Mouse (Mus musculus): Measurements from ENCODE around the gene Defb48.
A peak's percentile ranks its signal among the peaks of the same experiment; 100 is the strongest.

Gene Defb48

GRCm38 (mm10) chr14:62984410-62984809, at the start of gene Defb48:
TSS of gene Defb48 (minus strand) at chr14:62984510.
- DNase-seq (ENCODE audit: low spot score): no peak

DNA sequence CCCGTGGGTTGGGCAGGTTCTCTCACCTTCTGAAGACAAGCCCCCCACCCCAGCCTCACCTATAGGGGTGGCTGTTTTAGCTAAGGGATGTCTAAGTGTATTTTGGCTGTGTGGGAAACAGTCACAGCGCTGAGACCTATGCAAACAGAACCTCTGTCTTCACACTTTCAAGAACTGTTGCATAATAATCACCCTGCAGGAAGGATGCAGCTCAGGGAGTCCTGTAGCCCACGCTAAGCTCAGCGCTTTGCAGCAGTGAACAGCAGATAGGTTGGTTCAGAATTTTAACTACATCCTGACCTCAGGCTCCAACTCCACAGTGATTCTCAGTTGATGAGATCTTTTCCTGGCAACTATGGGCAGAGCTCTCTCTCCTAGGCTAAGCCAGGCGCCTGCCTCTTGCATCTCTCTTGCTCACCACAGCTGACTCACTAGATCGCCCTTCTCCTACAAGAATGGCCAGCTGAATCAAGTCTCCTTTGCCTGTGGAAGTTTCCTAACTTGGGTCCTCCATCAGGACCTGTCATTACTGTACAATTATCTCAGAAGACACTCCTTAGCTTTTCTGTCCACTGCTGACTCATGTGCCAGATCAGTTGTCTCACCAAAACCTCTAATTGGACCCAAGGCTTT, 36.3 kb upstream of the Defb48 start:
- no peak for DNase-seq (ENCODE audit: low spot score)

- no peak for DNase-seq (ENCODE audit: low spot score)
These were observed 30.4 kb upstream of the Defb48 start for GRCm38 (mm10) chr14:63014667-63015066.

DNA sequence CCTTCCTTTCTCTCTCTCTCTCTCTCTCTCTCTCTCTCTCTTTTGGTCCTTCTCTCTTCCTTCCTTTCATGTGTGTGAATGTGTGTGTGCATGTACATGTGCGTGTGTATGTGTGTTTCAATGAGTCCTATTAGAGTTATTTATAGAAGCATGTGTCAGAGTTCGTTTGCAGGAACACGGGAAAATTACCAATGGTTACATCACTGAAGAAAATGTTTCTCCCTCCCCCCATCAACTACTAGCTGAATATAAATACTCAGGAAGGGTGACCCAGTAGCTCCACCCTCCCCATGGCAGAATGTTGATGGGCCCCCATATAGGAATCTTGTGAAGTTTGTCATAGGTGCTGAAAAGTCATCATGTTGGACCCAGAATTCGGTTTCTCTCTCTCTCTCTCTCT, 28.8 kb upstream of the Defb48 start:
- no peak for DNase-seq (ENCODE audit: low spot score)

GRCm38 (mm10) chr14:63011471-63011870, 27.2 kb upstream of the Defb48 start, which contains the start of gene Defb43:
TSS of gene Defb43 (plus strand) at chr14:63011771.
- no peak for DNase-seq (ENCODE audit: low spot score)

DNA sequence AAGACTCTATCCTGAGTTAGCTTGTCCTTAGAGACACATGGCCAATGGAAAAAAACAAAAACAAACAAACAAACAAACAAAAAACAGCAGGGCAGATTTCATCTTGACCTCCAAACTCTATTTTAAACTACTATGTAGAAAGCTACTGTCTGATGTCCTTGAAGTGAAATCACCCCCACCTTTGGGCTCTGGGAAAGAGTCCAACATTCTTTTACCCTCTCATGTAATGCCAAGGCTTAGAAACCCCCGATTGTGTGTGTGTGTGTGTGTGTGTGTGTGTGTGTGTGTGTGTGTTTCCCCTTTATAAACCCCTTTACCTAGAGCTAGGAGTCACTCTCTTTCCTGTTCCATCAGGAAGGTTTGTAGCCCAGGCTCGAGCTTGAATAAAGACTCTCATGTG, 18.3 kb upstream of the Defb48 start:
- DNase-seq (ENCODE audit: low spot score): no peak

- DNase-seq (ENCODE audit: low spot score): no peak
These were observed 14.7 kb upstream of the Defb48 start for GRCm38 (mm10) chr14:62998977-62999376.

DNA sequence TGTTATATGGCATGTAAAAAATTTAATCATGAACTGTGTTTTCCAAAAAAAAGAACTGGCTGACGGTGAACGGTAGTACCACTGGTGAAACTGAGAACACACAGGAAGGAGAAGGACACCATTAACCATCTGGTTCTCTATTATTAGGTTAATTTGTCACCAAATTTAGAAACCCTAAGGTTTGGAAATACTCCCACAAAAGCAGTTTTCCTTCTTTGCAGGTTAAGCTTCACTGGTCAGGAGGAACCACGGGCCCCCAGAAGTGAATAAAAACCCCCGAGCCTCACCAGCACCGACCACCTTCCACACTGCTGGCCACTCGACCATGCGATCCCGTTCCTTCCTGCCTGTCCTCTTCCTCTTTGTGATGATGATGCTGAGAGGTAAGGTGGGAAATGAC, 13.5 kb upstream of the Defb48 start, which contains the start of gene Defb47:
Defb47 (plus strand) TSS at position 301 of the 400 bp plus-strand sequence.
- DNase-seq (ENCODE audit: low spot score): no peak

GRCm38 (mm10) chr14:62991849-62992510, 7.7 kb upstream of the Defb48 start:
- no peak for DNase-seq (ENCODE audit: low spot score)

DNA sequence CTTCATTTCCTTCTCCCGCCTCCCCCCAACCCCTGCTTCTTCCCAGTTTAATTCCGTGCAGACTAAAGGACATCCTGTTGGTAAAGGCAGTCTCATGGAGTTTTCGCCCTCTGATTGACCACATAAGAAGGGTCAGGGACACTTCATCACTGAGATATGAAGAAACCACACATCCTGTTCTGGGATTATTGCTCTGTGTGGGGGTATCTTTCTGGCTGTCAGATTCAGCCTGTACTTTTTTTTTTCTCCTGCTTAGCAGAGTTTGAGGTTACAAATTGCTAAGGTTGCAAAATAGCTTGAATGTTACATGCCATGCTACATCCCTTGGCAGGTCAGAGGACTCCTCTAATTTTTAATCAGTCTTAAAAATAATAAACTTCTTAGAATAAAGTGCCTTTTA, 7.0 kb upstream of the Defb48 start:
- DNase-seq (ENCODE audit: low spot score): no peak

DNA sequence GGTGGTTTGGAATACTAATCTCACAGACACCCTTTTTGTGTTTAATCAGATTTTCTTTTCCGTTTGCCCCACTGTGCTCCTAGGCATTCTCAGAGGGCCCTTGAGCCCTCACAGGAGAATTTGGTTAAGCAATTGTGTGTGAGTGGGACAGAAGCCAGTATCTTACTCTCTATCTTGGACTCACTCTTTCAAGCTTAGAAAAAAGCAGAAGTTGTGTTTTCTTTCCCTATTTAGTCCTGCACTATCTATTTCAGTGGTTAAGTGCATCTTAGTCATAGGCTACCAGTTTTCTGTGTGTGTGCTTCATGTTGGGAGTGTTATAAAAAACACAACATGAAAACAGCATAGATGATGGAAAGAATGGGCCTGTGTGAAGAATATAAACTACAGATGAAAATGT, 4.5 kb downstream of the Defb48 start:
- DNase-seq (ENCODE audit: low spot score): no peak

GRCm38 (mm10) chr14:62975046-62975445, 9.3 kb downstream of the Defb48 start:
- no peak for DNase-seq (ENCODE audit: low spot score)

GRCm38 (mm10) chr14:62965811-62966520, 18.3 kb downstream of the Defb48 start:
- no peak for DNase-seq (ENCODE audit: low spot score)

GRCm38 (mm10) chr14:62965342-62965741, 19.0 kb downstream of the Defb48 start:
- DNase-seq (ENCODE audit: low spot score): no peak

GRCm38 (mm10) chr14:62963632-62964031, 20.7 kb downstream of the Defb48 start:
- DNase-seq (ENCODE audit: low spot score): no peak

DNA sequence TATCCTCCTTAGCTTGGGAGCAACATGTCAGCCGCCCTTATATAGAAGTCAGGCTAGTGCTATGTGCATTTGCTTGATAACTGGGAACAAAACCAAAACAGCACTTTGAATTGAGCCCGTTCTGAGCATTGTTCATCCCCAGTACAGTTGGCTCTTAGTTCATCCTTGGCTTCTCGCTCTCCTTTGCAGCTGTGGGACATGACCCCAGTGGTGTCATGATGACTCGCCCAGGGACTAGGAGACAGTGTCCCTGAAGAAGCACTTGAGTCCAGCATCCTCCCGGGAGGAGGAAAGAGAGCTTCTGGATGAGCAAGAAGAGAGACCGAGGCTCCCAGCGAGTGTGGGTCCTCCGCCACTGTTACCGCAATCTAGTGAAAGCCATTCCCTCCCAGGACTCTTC, 28.2 kb downstream of the Defb48 start:
- no peak for DNase-seq (ENCODE audit: low spot score)

- DNase-seq (ENCODE audit: low spot score): no peak
These were observed 37.5 kb downstream of the Defb48 start for GRCm38 (mm10) chr14:62946794-62947193.

DNA sequence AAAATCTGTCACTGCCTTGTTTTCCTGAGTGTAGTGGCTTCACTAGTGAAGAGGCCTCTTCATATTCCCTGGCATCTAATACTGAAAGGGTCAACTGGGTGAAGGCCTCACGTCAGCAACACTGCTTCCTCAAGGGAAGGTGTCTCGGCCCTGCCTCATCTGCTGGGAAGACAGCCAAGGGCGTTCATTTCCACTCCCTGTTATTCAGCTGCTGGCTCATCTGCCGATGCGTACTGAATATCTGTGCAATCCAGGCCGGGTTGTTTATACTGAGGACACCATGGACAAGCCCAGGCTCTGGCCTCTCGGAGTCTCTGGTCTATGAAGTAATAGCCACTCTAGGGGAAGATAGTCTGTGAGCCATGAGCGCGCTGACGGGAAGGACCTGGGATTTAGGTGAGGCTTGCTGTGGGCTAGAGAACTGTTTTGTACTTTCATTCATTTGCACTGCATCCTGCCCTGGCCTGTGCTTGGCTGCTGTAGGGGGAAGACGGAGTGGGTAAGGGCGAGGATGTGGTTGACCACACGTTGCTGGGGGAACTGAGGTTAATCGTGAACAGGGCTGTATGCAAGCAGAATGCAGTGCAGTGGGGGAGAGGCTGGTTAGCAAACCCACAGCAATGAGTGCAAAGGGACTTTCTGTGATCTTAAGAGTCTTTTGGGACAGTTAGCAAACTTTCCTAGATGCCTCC, 43.8 kb downstream of the Defb48 start:
- DNase-seq (ENCODE audit: low spot score): peak; percentile 69

- DNase-seq (ENCODE audit: low spot score): no peak
These were observed 44.9 kb downstream of the Defb48 start for GRCm38 (mm10) chr14:62939435-62939834.

DNA sequence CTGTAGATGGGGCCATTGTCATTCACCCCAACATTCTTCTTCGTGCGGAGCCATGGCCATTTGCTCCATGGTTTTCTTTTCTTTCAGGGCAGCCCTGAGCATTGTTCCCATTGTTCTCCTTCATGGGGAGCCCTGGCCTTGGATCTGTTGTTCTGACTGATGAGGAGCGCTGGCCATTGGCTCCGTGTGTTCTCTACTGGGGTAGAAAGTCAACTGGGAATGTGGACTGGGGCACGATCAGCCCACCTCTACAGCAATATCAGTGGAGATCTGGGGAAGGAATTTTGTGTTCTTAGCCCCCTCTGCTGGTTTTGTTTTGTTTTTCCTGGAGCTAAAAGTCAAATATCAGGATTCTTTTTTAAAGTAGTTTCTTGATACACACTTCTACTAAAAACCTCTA, 46.6 kb downstream of the Defb48 start:
- no peak for DNase-seq (ENCODE audit: low spot score)

DNA sequence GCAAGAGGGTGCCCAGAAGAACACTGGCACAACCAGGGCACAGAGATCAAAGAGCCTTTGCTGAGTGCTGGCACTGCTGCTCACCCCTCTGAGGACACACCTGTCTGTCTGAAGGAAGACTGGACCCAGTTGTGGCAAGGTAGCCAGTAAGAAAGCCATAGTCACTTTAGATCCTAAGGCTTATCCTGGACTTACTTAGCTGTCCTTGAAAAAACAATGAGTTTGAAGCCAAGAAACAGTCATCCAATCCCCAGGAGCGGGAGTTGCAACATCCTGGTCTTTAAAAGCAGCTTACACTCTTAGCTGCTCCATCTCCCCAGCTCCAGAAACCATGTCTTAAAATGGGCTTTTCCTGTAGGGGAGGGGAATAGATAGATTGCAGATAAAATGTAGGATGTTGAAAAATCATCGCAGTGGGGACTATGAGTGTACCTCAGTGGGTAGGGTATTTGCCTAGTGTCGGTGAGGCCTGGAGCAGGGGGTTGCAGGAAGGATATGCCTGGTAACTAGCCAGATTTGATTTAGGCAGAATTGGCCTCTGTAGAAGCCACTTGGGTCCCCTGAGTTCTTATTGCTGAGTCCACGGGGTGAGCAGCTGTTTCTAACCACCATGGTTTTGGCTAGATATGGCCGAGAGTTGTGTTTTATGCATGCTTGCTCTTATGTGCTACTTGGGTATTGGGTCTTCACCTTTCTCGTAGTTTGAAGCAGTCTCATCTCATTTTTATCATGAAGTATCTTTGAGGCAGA, 47.5 kb downstream of the Defb48 start:
- no peak for DNase-seq (ENCODE audit: low spot score)

DNA sequence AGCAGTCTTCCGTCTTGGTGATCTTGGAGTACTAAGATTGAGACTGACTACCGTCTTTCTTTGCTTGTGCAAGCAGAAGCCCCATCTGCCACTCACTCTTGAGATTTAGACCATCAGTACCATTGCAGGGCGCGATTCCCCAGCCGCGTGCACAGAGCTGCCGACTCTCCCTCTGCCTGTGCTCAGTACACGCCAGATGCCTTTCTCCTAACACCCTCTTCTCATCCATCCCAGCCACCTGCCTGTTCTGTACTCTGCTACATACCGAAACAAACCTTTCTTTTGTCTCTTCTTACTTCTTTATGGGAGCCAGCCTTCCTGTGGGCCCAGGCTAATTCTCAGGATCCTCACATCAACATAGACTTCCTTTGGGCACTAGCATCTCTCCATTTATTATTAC, 48.9 kb downstream of the Defb48 start:
- DNase-seq (ENCODE audit: low spot score): no peak

All from ovary, adult 18-20 months (tissue).